Mouse (Mus musculus) inflammation-experienced regulatory T-cells, adult 6 months (primary cell): ENCODE data around the gene 1110032A03Rik. TPM values are rescaled to one million over a fixed set of nuclear protein-coding genes. Genes with fewer than 3 reads are reported as not detected.

Experiments
- ATAC-seq: one replicate; pipeline ENCODE4 v1.8.0; 2017
- polyA plus RNA-seq, 3 experiments: library from polyadenylated mRNA; unstranded; fragments of 100-300 nt; shearing (Covaris generic); gene quantifications; one replicate each; pipeline ENCODE4 v1.2.1; 2017

The 1110032A03Rik gene
- polyA plus RNA-seq, 3 experiments from 2014 or later, result 6.9 to 23.3 (median 16.9) TPM

GRCm38 (mm10) chr9:50770011-50770410 is 5.3 kb downstream of the 1110032A03Rik start:
- no peak for ATAC-seq

- ATAC-seq, result peak; percentile 90
Observed at GRCm38 (mm10) chr9:50768107-50769002, 7.0 kb downstream of the 1110032A03Rik start, which contains the start of gene Fdxacb1. Fdxacb1 (plus strand) TSS chr9:50768236.

GRCm38 (mm10) chr9:50767531-50768106 is 7.7 kb downstream of the 1110032A03Rik start:
- ATAC-seq, result peak; percentile 1

GRCm38 (mm10) chr9:50763331-50763730 is 12.0 kb downstream of the 1110032A03Rik start:
- no peak for ATAC-seq

- ATAC-seq, result no peak
Observed at GRCm38 (mm10) chr9:50761520-50762243, 13.6 kb downstream of the 1110032A03Rik start.

- no peak for ATAC-seq
Observed at GRCm38 (mm10) chr9:50756711-50757110, 18.6 kb downstream of the 1110032A03Rik start.

- no peak for ATAC-seq
Observed at GRCm38 (mm10) chr9:50753947-50754346, 21.4 kb downstream of the 1110032A03Rik start.

- no peak for ATAC-seq
Observed at GRCm38 (mm10) chr9:50752784-50753615, 22.3 kb downstream of the 1110032A03Rik start.

GRCm38 (mm10) chr9:50752054-50752602 is 23.2 kb downstream of the 1110032A03Rik start, which contains the start of gene Hspb2:
Hspb2 (minus strand) TSS chr9:50752354.
- ATAC-seq, result no peak

GRCm38 (mm10) chr9:50751323-50751722 is 24.0 kb downstream of the 1110032A03Rik start, which contains the start of gene Cryab:
Cryab (plus strand) TSS chr9:50751325.
- ATAC-seq, result no peak

- no peak for ATAC-seq
Observed at GRCm38 (mm10) chr9:50750706-50751105, 24.6 kb downstream of the 1110032A03Rik start.

GRCm38 (mm10) chr9:50746214-50746677 is 29.1 kb downstream of the 1110032A03Rik start, which contains the start of gene 2310030G06Rik:
2310030G06Rik (minus strand) TSS chr9:50746536.
- ATAC-seq, result no peak

- no peak for ATAC-seq
Observed at GRCm38 (mm10) chr9:50745806-50746205, 29.5 kb downstream of the 1110032A03Rik start.

- no peak for ATAC-seq
Observed at GRCm38 (mm10) chr9:50742744-50743143, 32.6 kb downstream of the 1110032A03Rik start.

- no peak for ATAC-seq
Observed at GRCm38 (mm10) chr9:50742261-50742660, 33.1 kb downstream of the 1110032A03Rik start.

- ATAC-seq, result no peak
Observed at GRCm38 (mm10) chr9:50740867-50741784, 34.2 kb downstream of the 1110032A03Rik start.

GRCm38 (mm10) chr9:50738914-50739870 is 36.1 kb downstream of the 1110032A03Rik start, which contains the start of gene Dixdc1:
Dixdc1 (minus strand) TSS chr9:50739517.
- peak; percentile 92 for ATAC-seq

GRCm38 (mm10) chr9:50734989-50735388 is 40.3 kb downstream of the 1110032A03Rik start:
- ATAC-seq, result no peak

GRCm38 (mm10) chr9:50732560-50732959 is 42.8 kb downstream of the 1110032A03Rik start:
- ATAC-seq, result no peak
